Mouse (Mus musculus): Measurements from ENCODE around the gene Bola1. TPM values are rescaled to one million over a fixed set of nuclear protein-coding genes. Genes with fewer than 3 reads are reported as not detected.
"Not testable (repeated sequence)": the region's sequence is repeated elsewhere in the genome, so short reads cannot be mapped to it uniquely, and the experiment has no call there.

Gene Bola1
- 42.5 and 46.7 TPM in 2 replicates for polyA plus RNA-seq (2015; fragmentation: Nextera tagmentation; extraction: Ambion mirVana)

- H3K4me1 ChIP-seq, result peaks cover 36% of the 10 kb centered on the region
- H3K27me3 ChIP-seq (replicated peaks), result no peaks in the 10 kb centered on the region
- H3K4me3 ChIP-seq, result peak within 1 kb of the TSS; percentile 74
- under 1% methylated on average over 37 of the region's 37 CpGs for WGBS
- no peaks in the 10 kb centered on the region for H3K9me3 ChIP-seq
- peak within 1 kb of the TSS; percentile 89 for H3K9ac ChIP-seq
- peak; percentile 68 for ATAC-seq (ENCODE audit: extremely low read depth, insufficient number of reproducible peaks, low FRiP score, low TSS enrichment)
- no peaks in the 10 kb centered on the region for H3K36me3 ChIP-seq
- H3K4me2 ChIP-seq, result peak within 1 kb of the TSS; percentile 82
- H3K27ac ChIP-seq (replicated peaks), result peak within 1 kb of the TSS; percentile 98
These were observed at the start of gene Bola1, which contains the start of gene Hist2h2ab for GRCm38 (mm10) chr3:96219661-96220130. Gene Bola1, minus strand, starts transcription at chr3:96219709. Gene Hist2h2ab, plus strand, starts transcription at chr3:96219865.

DNA sequence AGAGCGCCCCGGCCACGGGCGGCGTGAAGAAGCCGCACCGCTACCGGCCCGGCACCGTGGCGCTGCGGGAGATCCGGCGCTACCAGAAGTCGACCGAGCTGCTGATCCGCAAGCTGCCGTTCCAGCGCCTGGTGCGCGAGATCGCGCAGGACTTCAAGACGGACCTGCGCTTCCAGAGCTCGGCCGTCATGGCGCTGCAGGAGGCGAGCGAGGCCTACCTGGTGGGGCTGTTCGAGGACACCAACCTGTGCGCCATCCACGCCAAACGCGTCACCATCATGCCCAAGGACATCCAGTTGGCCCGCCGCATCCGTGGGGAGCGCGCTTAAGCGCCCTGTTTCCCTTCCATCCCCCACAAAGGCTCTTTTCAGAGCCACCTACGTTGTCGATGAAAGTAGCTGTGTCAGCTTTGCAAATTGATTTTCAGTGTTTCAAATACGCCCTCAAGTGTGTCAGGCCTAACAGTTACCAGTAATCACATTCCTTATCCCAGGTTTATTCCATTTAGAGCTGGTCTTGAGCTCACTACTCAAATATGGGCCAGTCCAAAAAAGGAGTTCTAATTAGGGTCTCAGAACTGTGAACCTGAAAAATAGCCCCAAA lies 49.4 kb upstream of the Bola1 start:
- Histone ChIP-seq H3K4me1 (peaks cover 28% of the 10 kb centered on the region), H3K9ac (peak overlapping the region; percentile 85), H3K4me2 (peak overlapping the region; percentile 86), H3K4me3 (peak overlapping the region; percentile 62), H3K27ac (replicated peaks) (peak overlapping the region; percentile 95)
- 2% methylated on average over 14 of the region's 44 CpGs for WGBS
- not testable (repeated sequence) for H3K9me3 ChIP-seq; H3K27me3 ChIP-seq (replicated peaks); H3K36me3 ChIP-seq; ATAC-seq (ENCODE audit: extremely low read depth, insufficient number of reproducible peaks, low FRiP score, low TSS enrichment)

DNA sequence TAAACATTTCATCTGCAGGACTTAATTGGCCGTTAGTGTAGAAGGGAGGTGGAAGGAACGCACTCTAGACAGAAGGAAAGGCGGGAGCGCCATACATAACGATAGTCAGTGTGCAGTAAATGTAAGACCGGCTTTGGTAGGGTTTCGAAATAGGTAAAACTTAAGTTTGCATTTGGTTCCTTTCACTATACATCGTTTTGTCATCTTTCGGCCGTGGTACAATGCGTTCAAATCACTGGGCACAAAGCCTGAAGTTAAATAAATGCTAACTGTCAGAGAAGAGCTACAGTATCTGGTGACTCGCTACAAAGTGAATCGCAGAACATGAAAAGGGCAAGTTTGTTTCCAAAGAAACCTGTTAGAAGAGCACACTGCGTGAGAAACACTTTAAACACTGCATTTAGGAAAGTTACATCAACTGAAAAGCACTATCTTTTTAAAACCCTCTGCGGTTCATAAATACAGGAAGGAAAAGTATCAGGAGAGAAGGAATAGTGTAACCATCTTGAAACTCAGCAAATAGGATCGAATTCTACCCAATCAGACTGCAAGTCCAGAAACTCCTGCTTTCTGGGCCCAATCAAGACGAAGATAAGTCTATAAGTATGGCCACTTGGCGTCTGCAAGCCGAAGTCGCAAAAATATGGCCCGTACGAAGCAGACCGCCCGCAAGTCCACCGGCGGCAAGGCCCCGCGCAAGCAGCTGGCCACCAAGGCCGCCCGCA lies 48.7 kb upstream of the Bola1 start, which contains the start of gene Hist2h3b:
TSS of gene Hist2h3b (plus strand) at position 604 of the 725 bp plus-strand sequence.
- WGBS, result 22% methylated on average over 30 of the region's 30 CpGs
- H3K36me3 ChIP-seq, result no peaks in the 10 kb centered on the region
- peak within 1 kb of the TSS; percentile 85 for H3K9ac ChIP-seq
- no peaks in the 10 kb centered on the region for H3K9me3 ChIP-seq
- peak within 1 kb of the TSS; percentile 95 for H3K27ac ChIP-seq (replicated peaks)
- no peaks in the 10 kb centered on the region for H3K27me3 ChIP-seq (replicated peaks)
- no peak for ATAC-seq (ENCODE audit: extremely low read depth, insufficient number of reproducible peaks, low FRiP score, low TSS enrichment)
- peak within 1 kb of the TSS; percentile 62 for H3K4me3 ChIP-seq
- peak within 1 kb of the TSS; percentile 86 for H3K4me2 ChIP-seq
- H3K4me1 ChIP-seq, result peaks cover 29% of the 10 kb centered on the region

DNA sequence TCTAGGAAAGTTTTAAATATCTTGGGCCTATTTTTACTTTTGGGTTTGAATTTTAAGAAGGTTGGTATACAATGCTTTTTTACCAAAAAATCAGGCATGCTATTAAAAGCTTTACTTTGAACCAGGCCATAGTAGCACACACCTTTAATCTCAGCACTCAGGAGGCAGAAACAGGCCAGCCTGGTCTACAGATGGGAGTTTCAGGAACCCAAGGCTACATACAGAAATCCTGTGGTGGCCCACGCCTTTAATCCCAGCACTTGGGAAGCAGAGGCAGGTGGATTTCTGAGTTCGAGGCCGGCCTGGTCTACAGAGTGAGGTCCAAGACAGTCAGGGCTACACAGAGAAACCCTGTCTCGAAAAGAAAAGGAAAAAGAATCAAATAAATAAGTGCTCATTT lies 48.0 kb upstream of the Bola1 start:
- Histone ChIP-seq H3K27ac (replicated peaks) (peak overlapping the region; percentile 81), H3K4me1 (peaks cover 30% of the 10 kb centered on the region), H3K9me3 (no peaks in the 10 kb centered on the region), H3K4me3 (no peak overlapping the region), H3K27me3 (replicated peaks) (no peaks in the 10 kb centered on the region), H3K9ac (no peak overlapping the region), H3K4me2 (peak overlapping the region; percentile 86), H3K36me3 (no peaks in the 10 kb centered on the region)
- no peak for ATAC-seq (ENCODE audit: extremely low read depth, insufficient number of reproducible peaks, low FRiP score, low TSS enrichment)
- 84% methylated on average over 4 of the region's 4 CpGs for WGBS

- no peak overlapping the region for H3K4me2 ChIP-seq
- H3K4me3 ChIP-seq, result no peak overlapping the region
- H3K9ac ChIP-seq, result no peak overlapping the region
- no peaks in the 10 kb centered on the region for H3K9me3 ChIP-seq
- H3K27me3 ChIP-seq (replicated peaks), result no peaks in the 10 kb centered on the region
- WGBS, result 61% methylated on average over 8 of the region's 8 CpGs
- ATAC-seq (ENCODE audit: extremely low read depth, insufficient number of reproducible peaks, low FRiP score, low TSS enrichment), result no peak
- no peaks in the 10 kb centered on the region for H3K36me3 ChIP-seq
- no peak overlapping the region for H3K27ac ChIP-seq (replicated peaks)
- H3K4me1 ChIP-seq, result peaks cover 43% of the 10 kb centered on the region
These were observed 46.7 kb upstream of the Bola1 start for GRCm38 (mm10) chr3:96266132-96266710.

DNA sequence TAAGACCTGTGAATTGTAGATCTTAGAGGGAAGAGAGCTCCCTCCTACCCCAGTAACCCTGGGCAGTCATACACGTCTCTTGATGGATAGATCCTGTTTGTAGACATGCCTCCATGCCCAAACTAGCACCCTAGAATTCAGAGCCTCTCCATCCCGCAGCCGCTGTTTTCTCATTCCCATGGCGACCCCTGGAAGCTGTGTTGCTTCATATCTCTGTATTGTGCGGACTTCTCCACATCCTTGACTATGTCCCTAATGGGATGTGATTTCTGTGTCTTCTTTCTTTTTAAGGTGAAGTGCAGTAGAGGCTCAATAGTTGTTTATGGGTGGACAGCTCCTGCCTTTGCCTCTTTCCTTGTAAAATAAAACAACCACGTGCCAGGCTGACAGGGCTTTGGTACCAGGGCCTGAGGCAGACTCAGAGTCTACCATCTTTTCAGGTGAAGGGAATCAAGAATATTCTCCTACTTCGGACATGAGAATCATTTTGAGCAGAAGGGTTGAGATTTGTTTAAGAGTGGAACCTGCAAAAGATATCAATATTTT lies 45.0 kb upstream of the Bola1 start:
- WGBS, result 72% methylated on average over 7 of the region's 7 CpGs
- Histone ChIP-seq H3K9me3 (no peaks in the 10 kb centered on the region), H3K36me3 (no peaks in the 10 kb centered on the region), H3K9ac (peak overlapping the region; percentile 94), H3K4me3 (peak overlapping the region; percentile 58), H3K27me3 (replicated peaks) (no peaks in the 10 kb centered on the region), H3K4me1 (peaks cover 41% of the 10 kb centered on the region), H3K4me2 (peak overlapping the region; percentile 85), H3K27ac (replicated peaks) (peak overlapping the region; percentile 96)
- ATAC-seq (ENCODE audit: extremely low read depth, insufficient number of reproducible peaks, low FRiP score, low TSS enrichment), result no peak

GRCm38 (mm10) chr3:96263558-96264403 lies 44.3 kb upstream of the Bola1 start:
- Histone ChIP-seq H3K4me1 (peaks cover 39% of the 10 kb centered on the region), H3K4me3 (peak overlapping the region; percentile 58), H3K27me3 (replicated peaks) (no peaks in the 10 kb centered on the region), H3K4me2 (peak overlapping the region; percentile 85), H3K27ac (replicated peaks) (peak overlapping the region; percentile 96), H3K9ac (peak overlapping the region; percentile 94), H3K36me3 (no peaks in the 10 kb centered on the region), H3K9me3 (no peaks in the 10 kb centered on the region)
- ATAC-seq (ENCODE audit: extremely low read depth, insufficient number of reproducible peaks, low FRiP score, low TSS enrichment), result no peak
- 8% methylated on average over 27 of the region's 27 CpGs for WGBS

- no peaks in the 10 kb centered on the region for H3K9me3 ChIP-seq
- no peaks in the 10 kb centered on the region for H3K27me3 ChIP-seq (replicated peaks)
- H3K4me1 ChIP-seq, result peaks cover 37% of the 10 kb centered on the region
- H3K27ac ChIP-seq (replicated peaks), result peak within 1 kb of the TSS; percentile 96
- H3K4me3 ChIP-seq, result peak within 1 kb of the TSS; percentile 58
- peak within 1 kb of the TSS; percentile 85 for H3K4me2 ChIP-seq
- peak within 1 kb of the TSS; percentile 94 for H3K9ac ChIP-seq
- peak; percentile 54; the same call in 1 of the 2 replicates for ATAC-seq (ENCODE audit: extremely low read depth, insufficient number of reproducible peaks, low FRiP score, low TSS enrichment)
- H3K36me3 ChIP-seq, result no peaks in the 10 kb centered on the region
- under 1% methylated on average over 40 of the region's 40 CpGs for WGBS
These were observed 43.6 kb upstream of the Bola1 start, which contains the start of gene Hist2h4 for GRCm38 (mm10) chr3:96262979-96263550. Gene Hist2h4, minus strand, starts transcription at chr3:96263311.

- Histone ChIP-seq H3K9ac (peak overlapping the region; percentile 94), H3K4me2 (peak overlapping the region; percentile 85), H3K27me3 (replicated peaks) (no peaks in the 10 kb centered on the region), H3K4me3 (peak overlapping the region; percentile 58), H3K4me1 (peaks cover 31% of the 10 kb centered on the region), H3K9me3 (no peaks in the 10 kb centered on the region), H3K36me3 (no peaks in the 10 kb centered on the region), H3K27ac (replicated peaks) (peak overlapping the region; percentile 96)
- WGBS, result under 1% methylated on average over 19 of the region's 19 CpGs
- peak; percentile 81 for ATAC-seq (ENCODE audit: extremely low read depth, insufficient number of reproducible peaks, low FRiP score, low TSS enrichment)
These were observed 42.8 kb upstream of the Bola1 start for GRCm38 (mm10) chr3:96262216-96262875.

DNA sequence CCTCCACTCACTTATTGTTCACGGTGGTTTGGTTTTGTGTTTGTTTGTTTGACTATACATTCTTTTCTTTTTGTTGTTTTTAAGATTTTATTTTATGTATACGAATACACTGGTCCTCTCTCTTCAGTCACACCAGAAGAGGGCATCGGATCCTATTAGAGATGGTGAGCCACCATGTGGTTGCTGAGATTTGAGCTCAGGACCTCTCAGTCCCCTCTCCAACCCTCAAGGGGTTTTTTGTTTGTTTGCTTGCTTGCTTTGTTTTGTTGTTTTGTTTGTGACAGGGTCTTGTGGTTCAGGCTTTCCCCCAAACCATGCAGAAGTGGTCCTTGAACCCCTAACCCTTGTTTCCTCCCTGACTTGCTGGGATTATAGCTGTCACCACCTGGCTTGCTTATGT lies 42.1 kb upstream of the Bola1 start:
- H3K36me3 ChIP-seq, result no peaks in the 10 kb centered on the region
- peak overlapping the region; percentile 94 for H3K9ac ChIP-seq
- peaks cover 31% of the 10 kb centered on the region for H3K4me1 ChIP-seq
- H3K9me3 ChIP-seq, result no peaks in the 10 kb centered on the region
- H3K27ac ChIP-seq (replicated peaks), result peak overlapping the region; percentile 96
- no peak for ATAC-seq (ENCODE audit: extremely low read depth, insufficient number of reproducible peaks, low FRiP score, low TSS enrichment)
- H3K4me2 ChIP-seq, result peak overlapping the region; percentile 85
- 58% methylated on average over 3 of the region's 3 CpGs for WGBS
- no peaks in the 10 kb centered on the region for H3K27me3 ChIP-seq (replicated peaks)
- H3K4me3 ChIP-seq, result peak overlapping the region; percentile 58
